Mouse (Mus musculus): ENCODE results near the gene Btn2a2.
"Not testable (repeated sequence)": the region's sequence is repeated elsewhere in the genome, so short reads cannot be mapped to it uniquely, and the experiment has no call there.

Btn2a2 gene

DNA sequence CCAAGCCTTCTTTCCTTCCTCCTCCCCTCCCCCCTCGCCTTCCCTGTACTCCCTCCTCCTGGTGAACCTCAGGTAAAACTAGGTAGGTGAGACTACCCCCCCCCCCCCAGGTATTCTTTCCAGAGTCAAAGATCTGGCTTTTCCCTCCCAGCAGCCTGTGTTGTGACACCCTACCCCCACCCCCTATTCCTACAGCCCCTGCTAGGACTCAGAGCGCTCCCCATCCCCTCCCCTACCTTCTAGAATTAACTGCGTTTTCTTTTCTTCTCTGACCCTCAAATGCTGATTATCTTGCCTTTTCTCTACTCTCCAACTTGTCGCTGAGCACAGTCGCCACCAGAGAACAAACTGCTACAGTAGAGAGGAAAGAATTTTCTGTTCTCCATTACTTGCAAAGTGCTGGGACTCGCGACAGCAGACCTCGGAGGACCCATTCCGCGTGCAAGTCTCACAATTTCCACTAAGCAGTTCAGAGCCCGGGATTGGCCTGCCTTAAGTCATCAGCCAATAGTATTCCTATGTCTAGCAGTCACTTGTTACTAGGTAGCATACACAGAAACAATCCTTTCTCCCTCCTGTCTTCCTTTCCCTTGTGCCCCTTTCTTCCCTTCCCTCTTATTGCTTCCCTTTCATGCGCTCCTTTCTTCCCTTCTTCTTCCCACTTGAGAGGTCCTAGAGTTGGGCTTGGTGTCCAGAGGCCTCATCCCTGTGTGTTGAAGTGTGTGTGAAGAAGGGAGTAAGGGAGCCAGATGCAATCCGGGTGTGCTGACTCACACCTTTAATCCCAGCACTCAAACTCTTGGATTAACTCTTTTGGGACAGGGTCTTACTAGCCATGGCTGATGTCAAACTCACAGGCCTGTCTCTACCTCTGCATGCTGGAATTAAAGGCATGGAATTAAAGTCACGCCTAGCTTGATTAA is at the start of gene Btn2a2:
TSS of gene Btn2a2 (minus strand) at position 458 of the 923 bp plus-strand sequence.
- in situ Hi-C loops (cut with MboI; ENCODE audit: low sequenced_read_pairs), result no loop called here

DNA sequence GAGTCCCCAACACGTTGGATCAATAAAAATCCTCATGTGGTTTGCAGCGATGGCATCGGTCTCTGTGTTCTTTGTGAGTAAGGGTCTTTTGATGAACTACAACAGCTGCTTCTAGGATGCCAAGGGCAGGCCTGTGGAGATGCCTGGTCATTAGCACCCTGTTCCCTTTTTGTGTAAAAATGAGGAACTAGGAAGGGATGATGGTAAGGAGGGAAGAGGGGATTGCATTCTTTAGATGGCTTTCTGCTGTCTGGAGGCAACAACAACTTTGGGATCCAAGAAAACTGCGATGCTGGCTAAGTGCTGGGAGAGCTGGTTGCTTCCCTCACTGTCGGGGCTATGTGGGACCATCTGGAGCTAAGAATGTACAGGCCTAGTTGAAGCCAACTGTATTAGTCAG is 49.6 kb upstream of the Btn2a2 start:
- in situ Hi-C loops (cut with MboI; ENCODE audit: low sequenced_read_pairs), result no loop called here

DNA sequence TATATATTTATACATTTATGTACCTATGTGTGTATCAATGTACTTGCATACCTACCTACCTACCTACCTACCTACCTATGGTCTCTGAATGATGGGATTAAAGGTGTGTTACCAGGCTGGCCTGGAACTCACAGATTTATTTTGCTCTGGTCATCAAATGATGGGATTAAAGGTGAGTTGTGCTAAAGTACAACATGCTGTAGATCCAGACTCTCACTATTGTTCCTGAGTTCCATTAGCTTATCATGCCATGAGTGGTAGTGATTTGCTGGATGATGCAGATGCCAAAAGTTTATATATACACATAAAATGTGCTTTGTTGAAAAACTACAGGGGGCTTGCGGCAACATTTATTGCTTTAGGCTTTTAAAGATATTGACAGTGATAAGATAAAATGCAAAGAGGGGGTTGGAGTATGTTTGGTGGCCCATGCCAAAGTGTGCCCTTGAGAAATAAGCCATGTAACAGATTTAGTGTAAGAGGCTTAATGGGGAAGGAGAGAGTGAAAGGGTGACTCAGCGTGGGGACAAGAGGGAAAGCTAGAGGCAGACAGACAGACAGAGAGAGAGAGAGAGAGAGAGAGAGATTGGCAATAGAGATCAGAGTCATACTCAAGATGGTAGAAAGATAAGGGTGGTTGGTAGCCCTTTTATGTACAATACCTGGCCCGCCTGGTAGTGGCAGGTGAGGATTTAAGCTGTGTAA is 48.5 kb upstream of the Btn2a2 start:
- in situ Hi-C loops (cut with MboI; ENCODE audit: low sequenced_read_pairs), result no loop called here

DNA sequence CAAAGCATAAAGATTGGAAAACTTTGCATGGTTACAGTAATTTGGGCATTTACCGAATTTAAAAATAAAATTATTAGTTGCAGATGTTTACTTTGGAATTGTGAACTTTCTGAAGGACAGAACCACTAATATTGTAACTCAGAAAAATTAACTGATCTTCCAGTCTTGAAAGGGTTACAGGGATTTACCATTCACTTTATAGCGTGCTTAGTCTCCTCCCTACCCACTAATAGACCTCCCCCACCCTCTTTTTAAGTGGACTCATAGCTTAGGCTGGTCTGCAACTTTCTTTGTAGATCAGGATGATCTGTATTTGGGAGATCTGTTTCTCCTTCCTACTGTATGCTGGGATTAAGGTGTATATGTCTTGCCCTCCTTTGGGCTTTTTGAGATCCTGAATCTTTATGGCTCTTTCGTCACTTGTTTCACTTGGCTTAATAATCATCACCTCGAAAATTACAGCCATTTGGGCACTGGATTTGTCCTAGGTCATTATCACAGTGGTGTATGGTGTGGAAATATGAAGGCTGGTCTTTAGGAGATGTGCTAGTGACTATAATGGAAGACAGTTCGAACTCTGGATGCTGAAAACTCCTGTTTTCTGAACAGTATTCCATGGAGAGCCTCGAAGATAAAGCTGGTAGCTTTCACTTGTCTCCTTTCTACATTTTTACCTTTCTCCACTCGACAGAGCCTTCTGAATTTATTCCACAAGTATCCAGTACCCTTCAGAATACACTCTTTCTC is 47.6 kb upstream of the Btn2a2 start:
- in situ Hi-C loops (cut with MboI; ENCODE audit: low sequenced_read_pairs), result no loop called here

DNA sequence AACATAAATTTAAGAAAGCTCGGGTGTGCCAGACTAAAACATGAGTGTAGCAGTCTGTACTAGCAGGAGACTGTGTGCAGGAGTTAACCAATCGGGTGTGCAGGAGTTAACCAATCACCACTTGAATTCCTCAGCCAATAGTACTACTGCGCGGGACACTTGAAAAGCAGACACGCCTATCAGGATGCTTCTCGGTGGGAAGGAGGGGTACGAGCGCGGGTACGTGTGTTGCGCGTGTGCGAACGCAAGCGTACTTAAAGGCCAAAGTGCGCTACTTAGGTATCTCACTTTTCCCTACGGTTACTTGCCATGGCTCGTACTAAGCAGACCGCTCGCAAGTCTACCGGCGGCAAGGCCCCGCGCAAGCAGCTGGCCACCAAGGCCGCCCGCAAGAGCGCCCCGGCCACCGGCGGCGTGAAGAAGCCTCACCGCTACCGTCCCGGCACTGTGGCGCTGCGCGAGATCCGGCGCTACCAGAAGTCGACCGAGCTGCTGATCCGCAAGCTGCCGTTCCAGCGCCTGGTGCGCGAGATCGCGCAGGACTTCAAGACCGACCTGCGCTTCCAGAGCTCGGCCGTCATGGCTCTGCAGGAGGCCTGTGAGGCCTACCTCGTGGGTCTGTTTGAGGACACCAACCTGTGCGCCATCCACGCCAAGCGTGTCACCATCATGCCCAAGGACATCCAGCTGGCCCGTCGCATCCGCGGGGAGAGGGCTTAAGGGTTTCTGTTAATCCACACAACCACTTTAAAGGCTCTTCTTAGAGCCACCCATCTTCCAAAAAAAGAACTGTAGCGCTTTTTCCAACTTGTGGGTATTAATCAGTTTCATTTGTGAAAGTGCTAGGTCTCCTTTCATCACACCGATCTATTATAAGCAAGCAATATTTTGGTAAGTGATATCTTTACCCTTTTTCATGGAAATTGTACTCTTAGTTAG is 46.7 kb upstream of the Btn2a2 start, which contains the start of gene Hist1h3g:
TSS of gene Hist1h3g (plus strand) at position 286 of the 939 bp plus-strand sequence.
- in situ Hi-C loops (cut with MboI; ENCODE audit: low sequenced_read_pairs), result not testable (repeated sequence)

DNA sequence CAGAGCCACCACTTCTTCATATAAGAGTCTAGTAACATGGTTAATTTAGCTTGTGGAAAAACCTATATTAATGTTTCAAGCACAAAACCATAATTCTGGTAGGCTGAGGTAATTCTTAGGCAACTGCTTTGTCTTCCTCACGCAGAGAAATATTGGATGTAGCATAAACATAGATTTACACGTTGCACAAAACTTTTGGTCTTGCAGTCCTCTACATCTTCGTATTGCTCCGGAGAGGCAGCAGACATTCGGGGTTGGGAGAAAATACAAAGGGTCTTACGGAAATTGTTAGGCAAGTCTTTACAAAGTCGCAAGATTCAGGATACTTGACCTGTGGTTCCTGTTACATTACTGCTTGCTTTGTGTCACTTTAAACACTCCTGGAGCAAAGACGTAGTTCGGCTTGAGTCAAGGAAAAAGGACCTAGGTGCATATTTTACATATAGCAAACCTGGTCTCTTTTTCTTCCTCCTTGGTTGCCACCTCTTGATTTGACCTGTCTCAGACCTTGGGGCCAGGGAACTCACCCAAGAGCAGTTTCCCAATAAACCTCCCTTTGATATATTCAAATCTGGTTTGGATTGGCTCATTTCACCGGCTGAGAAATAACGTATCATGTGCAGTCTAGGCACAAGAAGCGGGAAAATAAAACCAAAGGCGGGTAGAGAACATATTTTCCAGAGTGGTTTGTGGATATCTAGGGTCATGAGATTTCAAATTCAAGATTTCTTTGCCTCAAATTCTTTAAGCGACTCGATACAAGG is 45.9 kb upstream of the Btn2a2 start:
- in situ Hi-C loops (cut with MboI; ENCODE audit: low sequenced_read_pairs), result no loop called here

DNA sequence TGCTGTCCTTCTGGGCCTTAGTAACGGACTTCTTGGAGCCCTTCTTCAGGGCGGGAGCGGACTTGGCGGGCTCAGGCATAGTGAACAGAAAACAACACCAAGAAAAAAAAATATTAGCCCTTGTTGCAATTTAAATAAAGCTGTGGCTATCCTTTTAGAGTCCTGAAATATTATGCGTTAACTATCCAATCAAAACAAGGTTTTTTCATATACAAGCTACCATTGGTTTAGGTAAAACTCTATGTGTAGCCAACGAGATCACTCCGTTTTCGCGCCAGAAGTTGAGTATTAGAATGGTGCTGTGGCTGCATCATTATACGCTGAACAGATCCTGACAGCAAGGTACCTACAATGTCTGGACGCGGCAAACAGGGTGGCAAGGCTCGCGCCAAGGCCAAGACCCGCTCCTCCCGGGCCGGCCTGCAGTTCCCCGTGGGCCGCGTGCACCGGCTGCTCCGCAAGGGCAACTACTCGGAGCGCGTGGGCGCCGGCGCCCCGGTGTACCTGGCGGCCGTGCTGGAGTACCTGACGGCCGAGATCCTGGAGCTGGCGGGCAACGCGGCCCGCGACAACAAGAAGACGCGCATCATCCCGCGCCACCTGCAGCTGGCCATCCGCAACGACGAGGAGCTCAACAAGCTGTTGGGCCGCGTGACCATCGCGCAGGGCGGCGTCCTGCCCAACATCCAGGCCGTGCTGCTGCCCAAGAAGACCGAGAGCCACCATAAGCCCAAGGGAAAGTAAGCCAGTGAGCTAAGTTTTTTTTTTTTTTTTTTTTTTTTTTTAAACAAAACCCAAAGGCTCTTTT is 45.1 kb upstream of the Btn2a2 start, which contains the start of gene Hist1h2af:
TSS of gene Hist1h2af (plus strand) at position 347 of the 808 bp plus-strand sequence.
- in situ Hi-C loops (cut with MboI; ENCODE audit: low sequenced_read_pairs), result not testable (repeated sequence)

DNA sequence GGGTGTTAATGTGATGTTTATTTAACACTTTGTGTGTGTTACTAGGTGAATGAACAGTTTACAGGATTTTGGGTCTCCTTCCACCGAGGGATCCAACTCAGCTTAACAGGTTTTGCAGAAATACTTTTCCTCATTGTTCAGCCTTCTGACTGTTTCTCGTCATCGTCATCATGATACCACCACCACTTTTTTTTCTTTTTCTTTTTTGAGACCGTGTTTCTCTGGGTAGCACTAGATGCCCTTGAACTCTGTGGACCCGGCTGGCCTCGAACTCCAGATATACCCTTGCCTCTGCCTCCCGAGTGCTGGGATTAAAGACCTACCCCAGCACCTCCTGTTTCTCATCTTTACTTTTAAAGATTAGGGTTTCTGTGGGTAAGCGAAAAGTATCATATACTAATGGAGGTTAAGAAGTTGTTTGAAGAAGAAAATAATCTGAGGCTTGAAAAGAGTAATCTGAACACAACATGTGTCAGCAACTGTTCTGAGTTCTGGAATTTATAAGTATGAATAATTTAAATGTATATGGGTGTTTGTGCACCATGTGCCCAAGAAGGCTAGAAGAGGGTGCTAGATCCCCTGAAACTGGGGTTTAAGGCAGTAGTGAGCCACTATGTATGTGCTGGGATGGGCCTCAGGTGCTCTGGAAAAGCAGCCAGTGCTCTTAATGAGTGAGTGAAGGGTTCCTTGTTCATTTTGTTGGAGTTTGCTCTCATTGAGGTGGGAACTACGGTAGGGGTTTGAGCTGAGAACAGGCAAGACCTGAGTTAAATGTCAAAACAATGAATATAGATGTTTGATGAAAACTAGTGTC is 43.8 kb upstream of the Btn2a2 start:
- in situ Hi-C loops (cut with MboI; ENCODE audit: low sequenced_read_pairs), result no loop called here

DNA sequence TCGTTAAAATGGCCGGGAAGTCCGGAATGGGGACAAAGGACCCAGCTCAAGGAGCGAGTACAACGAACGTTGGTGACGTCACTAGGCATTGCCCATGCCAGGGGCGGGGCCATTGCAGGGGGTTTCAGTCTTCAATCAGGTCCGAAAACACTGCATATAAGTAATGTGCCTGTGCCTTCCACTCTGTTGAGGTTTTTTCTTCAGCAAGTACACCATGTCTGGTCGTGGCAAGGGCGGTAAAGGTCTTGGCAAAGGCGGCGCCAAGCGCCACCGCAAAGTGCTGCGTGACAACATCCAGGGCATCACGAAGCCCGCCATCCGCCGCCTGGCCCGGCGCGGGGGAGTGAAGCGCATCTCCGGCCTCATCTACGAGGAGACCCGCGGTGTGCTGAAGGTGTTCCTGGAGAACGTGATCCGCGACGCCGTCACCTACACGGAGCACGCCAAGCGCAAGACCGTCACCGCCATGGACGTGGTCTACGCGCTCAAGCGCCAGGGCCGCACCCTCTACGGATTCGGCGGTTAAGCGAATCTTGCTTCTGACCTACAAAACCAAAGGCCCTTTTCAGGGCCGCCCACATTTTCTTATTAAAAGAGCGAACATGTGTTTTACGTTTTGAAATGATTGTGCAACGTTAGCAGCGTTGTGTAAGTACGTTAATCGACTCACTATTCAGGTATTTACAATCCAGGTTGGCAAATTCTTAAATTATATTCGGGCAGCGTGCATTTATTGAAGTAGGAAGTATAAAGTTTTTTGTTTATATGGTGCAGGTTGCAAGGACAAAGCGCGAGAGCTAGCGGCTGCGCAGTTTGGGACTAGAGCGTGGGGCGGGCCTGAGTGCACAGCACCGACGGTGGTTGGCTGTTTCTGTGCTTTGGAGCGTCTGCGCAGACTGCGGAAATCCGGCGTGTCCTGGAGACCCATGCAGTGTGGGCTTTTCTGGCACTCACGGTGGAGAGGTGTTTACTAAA is 42.5 kb upstream of the Btn2a2 start, which contains the start of gene Hist1h4h:
TSS of gene Hist1h4h (plus strand) at position 150 of the 975 bp plus-strand sequence.
- in situ Hi-C loops (cut with MboI; ENCODE audit: low sequenced_read_pairs), result no loop called here

DNA sequence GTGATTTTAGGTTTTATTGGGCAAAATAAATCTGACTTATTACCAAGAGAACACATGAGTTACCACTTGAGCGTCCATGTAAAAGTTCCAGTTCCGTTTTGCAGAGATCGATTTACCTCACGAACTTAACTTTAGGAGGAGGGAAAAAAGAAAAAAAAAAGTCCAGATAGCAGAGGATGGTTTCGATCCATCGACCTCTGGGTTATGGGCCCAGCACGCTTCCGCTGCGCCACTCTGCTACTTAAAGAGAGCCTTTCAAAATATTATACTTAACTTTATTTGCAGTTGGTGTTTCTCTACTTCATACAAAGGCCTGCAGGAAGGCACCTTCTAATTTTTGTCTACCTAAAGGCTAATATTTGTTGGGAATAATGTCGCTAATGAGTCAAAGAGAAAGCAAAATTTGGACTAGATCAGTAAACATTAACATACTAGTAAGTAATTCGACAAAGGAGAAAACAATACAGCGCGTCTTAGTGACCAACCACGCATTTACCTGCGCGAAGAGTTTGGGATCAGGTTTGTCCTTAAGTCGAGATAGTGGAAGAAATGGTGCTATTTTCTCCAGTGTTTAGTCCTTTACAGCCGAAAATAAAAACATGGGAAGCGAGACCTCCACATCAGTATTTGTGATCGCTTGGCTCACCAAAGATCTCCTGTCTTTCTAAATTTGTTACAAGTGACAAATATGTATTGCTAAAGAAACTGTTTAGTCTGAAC is 41.7 kb upstream of the Btn2a2 start:
- in situ Hi-C loops (cut with MboI; ENCODE audit: low sequenced_read_pairs), result no loop called here

DNA sequence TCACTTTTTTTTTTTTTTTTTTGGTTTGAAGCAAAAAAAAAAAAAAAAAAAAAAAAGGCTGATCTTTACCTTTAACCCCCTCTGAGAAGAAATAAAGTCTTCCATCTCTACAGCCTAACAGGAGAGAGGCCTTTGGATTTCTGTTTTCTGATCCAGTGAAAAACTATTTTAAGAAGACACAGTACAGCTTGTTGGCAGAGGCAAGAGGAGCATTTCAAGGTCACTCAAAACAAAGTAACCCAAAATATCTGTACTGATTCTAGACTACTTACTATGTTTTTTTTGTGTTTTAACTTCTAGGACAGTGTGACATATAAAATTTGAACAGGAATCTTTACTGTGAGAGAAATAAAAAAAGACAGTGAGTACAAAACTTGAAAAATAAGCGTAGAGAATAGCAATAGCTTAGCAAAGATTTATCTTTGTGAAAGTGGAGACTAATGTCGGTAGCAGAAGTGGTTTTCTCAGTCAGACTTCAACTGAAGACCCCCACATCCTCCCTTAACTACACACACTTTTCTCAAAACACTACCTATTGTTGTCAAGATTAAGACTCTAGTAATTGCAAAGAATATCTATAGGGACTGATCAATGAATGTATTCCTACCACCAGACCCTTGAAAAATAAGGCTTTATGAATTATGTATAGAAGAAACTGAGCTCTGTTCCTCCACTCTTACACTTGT is 41.0 kb upstream of the Btn2a2 start:
- in situ Hi-C loops (cut with MboI; ENCODE audit: low sequenced_read_pairs), result loop anchor here (10.0 kb wide), 1 partner anchor 1495 kb away; the partner anchor contains the start of genes Hist1h2ah and Hist1h2bk

DNA sequence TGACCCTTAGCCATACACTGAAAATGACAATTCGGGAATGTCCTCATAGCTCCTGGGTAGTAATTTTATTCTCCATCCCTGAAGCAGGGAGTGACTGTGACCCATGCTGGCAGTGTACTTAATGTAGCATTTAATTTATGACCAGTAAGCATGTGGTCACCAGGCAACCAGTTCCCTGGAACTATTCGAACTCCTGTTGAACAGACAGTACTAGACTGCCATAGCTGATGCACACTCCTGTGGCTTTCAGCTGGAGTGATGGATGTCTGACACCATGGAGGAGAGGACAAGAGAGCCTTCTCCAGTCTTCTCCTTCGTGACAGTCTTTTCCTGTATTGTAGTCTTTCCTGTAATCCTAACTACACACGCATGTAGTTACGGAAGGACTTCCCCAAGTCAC is 40.3 kb upstream of the Btn2a2 start:
- in situ Hi-C loops (cut with MboI; ENCODE audit: low sequenced_read_pairs), result loop anchor here (10.0 kb wide), 1 partner anchor 1494 kb away; the partner anchor contains the start of genes Hist1h2ah and Hist1h2bk

DNA sequence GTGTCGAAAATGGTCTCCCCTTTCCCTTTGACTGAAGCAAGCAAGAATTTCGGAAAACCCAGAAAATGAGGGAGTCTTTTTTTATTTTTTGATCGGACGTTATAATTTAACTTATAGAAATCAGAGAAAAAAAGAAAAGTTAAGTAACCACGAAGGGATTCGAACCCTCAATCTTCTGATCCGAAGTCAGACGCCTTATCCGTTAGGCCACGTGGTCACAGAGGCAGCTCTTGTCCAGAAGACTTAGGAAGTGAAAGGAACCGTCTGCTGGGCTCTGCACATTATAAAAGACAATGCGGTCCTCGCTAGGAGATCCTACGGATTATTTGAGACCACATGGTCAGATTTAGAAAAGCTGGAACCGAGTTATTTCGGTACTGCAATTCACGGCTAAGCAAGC is 37.7 kb upstream of the Btn2a2 start:
- in situ Hi-C loops (cut with MboI; ENCODE audit: low sequenced_read_pairs), result loop anchor here (10.0 kb wide), 1 partner anchor 1492 kb away; the partner anchor contains the start of genes Hist1h2ah and Hist1h2bk

DNA sequence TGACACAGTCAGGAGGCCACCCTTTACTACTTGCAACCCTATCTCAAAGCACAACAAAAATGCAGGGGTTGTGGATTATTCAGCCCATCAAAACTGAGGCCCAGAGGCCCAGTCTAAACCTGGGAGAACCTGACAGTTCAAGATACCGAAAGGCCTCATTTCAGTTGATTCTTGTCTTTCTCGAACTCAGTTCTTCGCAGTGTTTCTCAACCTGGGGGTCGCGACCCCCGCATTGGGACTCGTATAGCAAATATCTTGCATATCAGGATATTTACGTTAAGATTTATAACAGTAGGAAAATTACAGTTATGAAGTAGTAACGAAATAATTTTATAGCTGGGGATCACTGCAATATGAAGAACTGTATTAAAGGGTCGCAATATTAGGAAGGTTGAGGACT is 37.2 kb upstream of the Btn2a2 start:
- in situ Hi-C loops (cut with MboI; ENCODE audit: low sequenced_read_pairs), result loop anchor here (10.0 kb wide), 1 partner anchor 1491 kb away; the partner anchor contains the start of genes Hist1h2ah and Hist1h2bk

DNA sequence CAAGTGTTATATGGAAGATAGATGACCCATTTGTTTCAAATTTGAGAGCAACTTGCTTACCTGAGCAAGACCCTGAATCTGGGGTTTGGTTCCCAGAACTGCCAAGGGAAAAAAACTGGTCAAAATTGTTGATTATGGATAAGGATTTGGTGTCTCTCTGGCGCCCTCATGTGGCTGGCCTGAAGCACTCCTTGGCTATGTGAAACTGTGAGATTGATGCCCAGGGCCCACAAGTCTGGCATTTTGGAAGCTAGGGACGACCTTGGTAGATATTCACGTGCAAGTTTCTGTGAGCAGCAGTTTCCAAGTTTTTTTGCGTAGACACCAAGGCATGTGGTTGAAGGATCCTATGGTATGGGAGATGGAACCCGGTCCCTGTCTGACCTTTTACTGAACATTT is 36.0 kb upstream of the Btn2a2 start:
- in situ Hi-C loops (cut with MboI; ENCODE audit: low sequenced_read_pairs), result loop anchor here (10.0 to 25.0 kb wide), 2 partner anchors 1490 to 1587 kb away; partner anchors contain the start of genes Hist1h2ah, Hist1h2bk and Zfp184

Measured in CH12F3 (cell line).